Mouse (Mus musculus): ENCODE results near the gene Rab23.

DNA sequence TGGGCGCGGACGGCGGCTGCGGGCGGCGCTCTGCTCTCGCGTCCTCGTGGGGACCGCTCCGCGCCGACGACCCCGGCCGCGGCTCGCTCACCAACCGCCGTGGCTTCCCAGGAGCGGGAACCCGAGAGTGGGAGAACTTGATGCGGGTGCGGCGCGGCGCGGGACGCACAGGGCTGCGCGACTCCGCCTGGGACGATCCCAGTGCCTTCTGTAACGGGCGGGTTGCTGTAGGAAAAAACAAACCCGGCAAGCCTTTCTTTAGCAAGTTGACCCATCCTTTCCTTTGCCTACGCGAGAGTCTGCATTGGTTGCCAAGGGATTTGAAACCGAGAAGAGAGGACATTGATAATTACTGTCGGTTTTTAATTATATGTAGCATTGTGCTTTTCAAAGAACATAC is 544 bp downstream of the Rab23 start:
- TF ChIP-seq CTCF (IDR thresholded peaks at IDR 0.05; ENCODE audit: control insufficient read depth, insufficient read depth, insufficient replicate concordance, low read depth, low read length) (no peak), POLR2A (IDR thresholded peaks at IDR 0.05; ENCODE audit: control insufficient read depth, low read depth, low read length) (no peak; the same call in 1 of the 2 replicates)
